8 mouse cellular contexts compared by ENCODE assay signal in the genomic region with DNA sequence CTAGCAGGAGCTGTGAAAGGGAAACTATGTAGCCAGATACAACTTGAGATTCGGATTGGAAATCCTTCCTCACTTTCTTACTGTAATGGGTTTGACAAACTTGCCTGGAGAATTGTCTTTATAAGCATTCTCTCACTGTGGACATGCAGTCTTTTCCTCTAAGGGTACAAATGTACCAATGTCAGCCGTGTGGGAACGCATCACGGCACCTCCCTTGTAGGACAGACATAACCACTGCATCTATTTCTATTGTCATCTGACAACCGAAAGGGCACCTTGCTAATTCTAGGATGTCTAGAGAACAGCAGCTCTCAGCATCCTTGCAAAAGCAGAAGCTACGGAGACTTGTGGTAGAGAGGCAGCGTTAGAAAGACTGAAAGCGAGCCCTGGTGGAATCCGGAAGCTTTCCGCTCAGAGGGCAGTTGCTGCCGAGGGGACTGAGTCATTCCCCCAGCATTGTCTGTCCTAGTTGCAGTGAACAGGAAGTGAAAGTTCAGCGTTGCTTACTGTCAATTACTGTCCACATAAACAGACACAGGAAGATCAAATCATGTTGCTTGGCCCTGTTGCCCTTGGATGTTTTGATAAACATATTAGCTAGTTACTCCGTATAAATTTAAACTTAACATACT.
DNase-seq lines count a peak whose midpoint lies in the region; ATAC-seq and TF ChIP-seq lines count a peak whose summit lies in the region.

No protein-coding gene starts in this region.

- H3K9me3 ChIP-seq in hindbrain, embryonic 14.5 days (ENCODE audit: control insufficient read depth, low read length) = no peaks in the 10 kb centered on the region
- H3K9me3 ChIP-seq in limb, embryonic 12.5 days = no peaks in the 10 kb centered on the region
- no peaks in the 10 kb centered on the region for H3K9me3 ChIP-seq in stomach, postnatal 0 days (ENCODE audit: control insufficient read depth, low read length)
- H3K9me3 ChIP-seq in forebrain, postnatal 0 days (ENCODE audit: low read length) = no peaks in the 10 kb centered on the region

- peak overlapping the region; percentile 19 for H3K4me2 ChIP-seq in hindbrain, embryonic 14.5 days (replicated peaks)
- peak overlapping the region; percentile 26 for H3K4me2 ChIP-seq in limb, embryonic 12.5 days
- peak overlapping the region; percentile 36 for H3K4me2 ChIP-seq in stomach, postnatal 0 days (replicated peaks; ENCODE audit: low read depth)
- no peak overlapping the region for H3K4me2 ChIP-seq in forebrain, postnatal 0 days (ENCODE audit: low read depth)

- no peak overlapping the region for H3K9ac ChIP-seq in hindbrain, embryonic 14.5 days
- no peak overlapping the region for H3K9ac ChIP-seq in limb, embryonic 12.5 days (replicated peaks)
- H3K9ac ChIP-seq in stomach, postnatal 0 days (ENCODE audit: low read length) = 0 out of 2 replicates have a peak overlapping the region, but pooled peaks have one; percentile 23
- no peak overlapping the region for H3K9ac ChIP-seq in forebrain, postnatal 0 days

- TF ChIP-seq CTCF in stomach, postnatal 0 days (IDR thresholded peaks at IDR 0.05; ENCODE audit: low read depth) = no peak
- no peak for TF ChIP-seq CTCF in forebrain, postnatal 0 days (IDR thresholded peaks at IDR 0.05; ENCODE audit: low read depth)

- 74% methylated on average over 13 of the region's 13 CpGs for WGBS in hindbrain, embryonic 14.5 days
- 44% methylated on average over 13 of the region's 13 CpGs for WGBS in limb, embryonic 12.5 days
- 43% methylated on average over 13 of the region's 13 CpGs for WGBS in stomach, postnatal 0 days
- WGBS in forebrain, postnatal 0 days = 82% methylated on average over 13 of the region's 13 CpGs

- no peaks in the 10 kb centered on the region for H3K27me3 ChIP-seq in hindbrain, embryonic 14.5 days (ENCODE audit: control insufficient read depth, insufficient read depth, low read length)
- H3K27me3 ChIP-seq in limb, embryonic 12.5 days = no peaks in the 10 kb centered on the region
- H3K27me3 ChIP-seq in stomach, postnatal 0 days (ENCODE audit: control insufficient read depth, insufficient read depth, low read length) = no peaks in the 10 kb centered on the region
- H3K27me3 ChIP-seq in forebrain, postnatal 0 days (ENCODE audit: insufficient read depth, low read length) = no peaks in the 10 kb centered on the region

- no peak overlapping the region for H3K4me3 ChIP-seq in hindbrain, embryonic 14.5 days (replicated peaks; ENCODE audit: low read length)
- H3K4me3 ChIP-seq in limb, embryonic 12.5 days (replicated peaks) = no peak overlapping the region
- H3K4me3 ChIP-seq in stomach, postnatal 0 days (ENCODE audit: low read depth, low read length) = no peak overlapping the region
- H3K4me3 ChIP-seq in forebrain, postnatal 0 days (ENCODE audit: low read depth, low read length) = no peak overlapping the region

- H3K36me3 ChIP-seq in hindbrain, embryonic 14.5 days (replicated peaks; ENCODE audit: control insufficient read depth, insufficient read depth) = no peaks in the 10 kb centered on the region
- no peaks in the 10 kb centered on the region for H3K36me3 ChIP-seq in limb, embryonic 12.5 days
- H3K36me3 ChIP-seq in stomach, postnatal 0 days (ENCODE audit: control insufficient read depth, insufficient read depth, low read length) = no peaks in the 10 kb centered on the region
- no peaks in the 10 kb centered on the region for H3K36me3 ChIP-seq in forebrain, postnatal 0 days (ENCODE audit: insufficient read depth)

- H3K27ac ChIP-seq in hindbrain, embryonic 14.5 days = no peak overlapping the region
- H3K27ac ChIP-seq in limb, embryonic 12.5 days = peak overlapping the region; percentile 56; the same call in 1 of the 2 replicates
- H3K27ac ChIP-seq in stomach, postnatal 0 days (replicated peaks) = 0 out of 2 replicates have a peak overlapping the region, but pooled peaks have one; percentile 36
- H3K27ac ChIP-seq in forebrain, postnatal 0 days (ENCODE audit: low read depth, low read length) = no peak overlapping the region

- peaks cover 5% of the 10 kb centered on the region; the same call in 1 of the 2 replicates for H3K4me1 ChIP-seq in hindbrain, embryonic 14.5 days (replicated peaks; ENCODE audit: control insufficient read depth, insufficient read depth, low read length)
- peaks cover 13% of the 10 kb centered on the region for H3K4me1 ChIP-seq in limb, embryonic 12.5 days (replicated peaks)
- H3K4me1 ChIP-seq in stomach, postnatal 0 days (replicated peaks; ENCODE audit: control insufficient read depth, insufficient read depth) = no peaks in the 10 kb centered on the region
- no peaks in the 10 kb centered on the region for H3K4me1 ChIP-seq in forebrain, postnatal 0 days (ENCODE audit: insufficient read depth)

- peak; percentile 47 for DNase-seq in CD4-positive, CD25-positive, alpha-beta regulatory T cell, adult 2 months (ENCODE audit: low read depth, low spot score)
- peak; percentile 59 for DNase-seq in adrenal gland, postnatal 10 days
- peak; percentile 10 to 12 for DNase-seq in frontal cortex, postnatal 10 days (ENCODE audit: low spot score in 2 of 2)
- DNase-seq in hindbrain, embryonic 14.5 days (ENCODE audit: low spot score) = no peak
- DNase-seq in monocyte, adult 2 months (ENCODE audit: low read depth in 1 of 2, low spot score in 2 of 2) = peak; percentile 76 to 83
- DNase-seq in stomach, postnatal 0 days (ENCODE audit: low spot score) = peak; percentile 23
- DNase-seq in forebrain, postnatal 0 days = no peak

- ATAC-seq in hindbrain, embryonic 14.5 days (ENCODE audit: low FRiP score) = no peak
- ATAC-seq in limb, embryonic 12.5 days (ENCODE audit: insufficient number of reproducible peaks, insufficient read depth, low FRiP score, low TSS enrichment, low read depth) = peak; percentile 40; the same call in 1 of the 2 replicates
- peak; percentile 66; the same call in 1 of the 2 replicates for ATAC-seq in stomach, postnatal 0 days (ENCODE audit: low FRiP score, low TSS enrichment)
- ATAC-seq in forebrain, postnatal 0 days = no peak

- no peak for TF ChIP-seq EP300 in stomach, postnatal 0 days (optimal IDR thresholded peaks at IDR 0.05)

Comparison
In these comparisons a context has a peak if more than half of its experiments do, and no peak if none do; other contexts are left out.
1. DNase-seq: peak in CD4-positive, CD25-positive, alpha-beta regulatory T cell, adult 2 months (single experiment), adrenal gland, postnatal 10 days (single experiment), frontal cortex, postnatal 10 days (2 of 2), monocyte, adult 2 months (2 of 2) and stomach, postnatal 0 days (single experiment); none in hindbrain, embryonic 14.5 days (single experiment) and forebrain, postnatal 0 days (single experiment).
2. ATAC-seq: peak in limb, embryonic 12.5 days (single experiment) and stomach, postnatal 0 days (single experiment); none in hindbrain, embryonic 14.5 days (single experiment) and forebrain, postnatal 0 days (single experiment).
3. H3K27ac ChIP-seq: peak in limb, embryonic 12.5 days (single experiment) and stomach, postnatal 0 days (single experiment); none in hindbrain, embryonic 14.5 days (single experiment) and forebrain, postnatal 0 days (single experiment).